Mouse (Mus musculus) kidney, adult 9 months (tissue): Measurements from ENCODE around the gene Zfhx3.
A peak's percentile ranks its signal among the peaks of the same experiment; 100 is the strongest.

Experiments
- DNase-seq: peaks from one replicate; pipeline ENCODE4 v3.0.0; 2022

The Zfhx3 gene

GRCm38 (mm10) chr8:108908066-108908465 is 965.6 kb downstream of the Zfhx3 start:
- no peak for DNase-seq

GRCm38 (mm10) chr8:108908540-108908939 is 966.1 kb downstream of the Zfhx3 start:
- DNase-seq: no peak

- DNase-seq: no peak
Observed at GRCm38 (mm10) chr8:108909035-108909434, 966.6 kb downstream of the Zfhx3 start.

- DNase-seq: no peak
Observed at GRCm38 (mm10) chr8:108909455-108909854, 967.0 kb downstream of the Zfhx3 start.

- DNase-seq: no peak
Observed at GRCm38 (mm10) chr8:108910843-108911242, 968.4 kb downstream of the Zfhx3 start.

GRCm38 (mm10) chr8:108911511-108911910 is 969.1 kb downstream of the Zfhx3 start:
- peak; percentile 83 for DNase-seq

- no peak for DNase-seq
Observed at GRCm38 (mm10) chr8:108912998-108913397, 970.6 kb downstream of the Zfhx3 start.

- peak; percentile 35 for DNase-seq
Observed at GRCm38 (mm10) chr8:108915425-108915824, 973.0 kb downstream of the Zfhx3 start.

- peak; percentile 56 for DNase-seq
Observed at GRCm38 (mm10) chr8:108915876-108916275, 973.4 kb downstream of the Zfhx3 start.

- DNase-seq: no peak
Observed at GRCm38 (mm10) chr8:108920151-108920550, 977.7 kb downstream of the Zfhx3 start.

- DNase-seq: no peak
Observed at GRCm38 (mm10) chr8:108923161-108923560, 980.7 kb downstream of the Zfhx3 start.

GRCm38 (mm10) chr8:108924526-108924925 is 982.1 kb downstream of the Zfhx3 start:
- DNase-seq: no peak

GRCm38 (mm10) chr8:108926106-108926505 is 983.7 kb downstream of the Zfhx3 start:
- DNase-seq: peak; percentile 11

GRCm38 (mm10) chr8:108930635-108931034 is 988.2 kb downstream of the Zfhx3 start:
- DNase-seq: no peak

- DNase-seq: no peak
Observed at GRCm38 (mm10) chr8:108931837-108932236, 989.4 kb downstream of the Zfhx3 start.

- no peak for DNase-seq
Observed at GRCm38 (mm10) chr8:108932729-108933128, 990.3 kb downstream of the Zfhx3 start.

- no peak for DNase-seq
Observed at GRCm38 (mm10) chr8:108935834-108936694, 993.6 kb downstream of the Zfhx3 start.

- no peak for DNase-seq
Observed at GRCm38 (mm10) chr8:108936695-108937448, 994.4 kb downstream of the Zfhx3 start.

- DNase-seq: no peak
Observed at GRCm38 (mm10) chr8:108937904-108938455, 995.5 kb downstream of the Zfhx3 start.

GRCm38 (mm10) chr8:108942686-108943085 is 1000.2 kb downstream of the Zfhx3 start:
- no peak for DNase-seq

GRCm38 (mm10) chr8:108943132-108943531 is 1000.7 kb downstream of the Zfhx3 start:
- no peak for DNase-seq

GRCm38 (mm10) chr8:108944312-108944711 is 1001.9 kb downstream of the Zfhx3 start:
- no peak for DNase-seq

- DNase-seq: no peak
Observed at GRCm38 (mm10) chr8:108950311-108950710, 1007.9 kb downstream of the Zfhx3 start.

- no peak for DNase-seq
Observed at GRCm38 (mm10) chr8:108951560-108951959, 1009.1 kb downstream of the Zfhx3 start.
